Mouse (Mus musculus) thymus, postnatal 36 days (tissue): ENCODE results near the gene Msantd3.

ENCODE experiments used
- DNase-seq, 2 experiments: peaks; one replicate each; pipeline ENCODE4 v3.0.0; 2022; ENCODE audit warnings: mixed read lengths in 2 of 2

Msantd3 gene

DNA sequence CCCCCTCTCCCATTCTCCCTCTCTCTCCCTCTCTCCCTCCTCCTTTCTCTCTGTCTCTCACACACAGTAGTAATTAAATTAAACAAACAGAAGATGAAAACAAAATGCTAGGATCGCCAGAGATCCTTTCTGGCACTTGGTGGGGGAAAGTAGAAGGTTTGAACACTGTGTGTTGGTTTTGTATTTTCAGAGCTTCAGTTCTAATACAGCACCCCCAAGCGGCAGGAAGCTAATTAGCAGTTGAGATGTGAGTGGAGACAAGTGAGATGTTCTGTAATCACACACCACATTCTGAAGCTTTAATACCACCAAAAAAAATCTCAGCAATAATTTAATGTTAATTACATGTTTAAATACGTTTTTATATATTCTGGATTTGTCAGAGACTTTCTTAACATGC is 16.0 kb downstream of the Msantd3 start:
- peak; percentile 11 to 17 for DNase-seq

DNA sequence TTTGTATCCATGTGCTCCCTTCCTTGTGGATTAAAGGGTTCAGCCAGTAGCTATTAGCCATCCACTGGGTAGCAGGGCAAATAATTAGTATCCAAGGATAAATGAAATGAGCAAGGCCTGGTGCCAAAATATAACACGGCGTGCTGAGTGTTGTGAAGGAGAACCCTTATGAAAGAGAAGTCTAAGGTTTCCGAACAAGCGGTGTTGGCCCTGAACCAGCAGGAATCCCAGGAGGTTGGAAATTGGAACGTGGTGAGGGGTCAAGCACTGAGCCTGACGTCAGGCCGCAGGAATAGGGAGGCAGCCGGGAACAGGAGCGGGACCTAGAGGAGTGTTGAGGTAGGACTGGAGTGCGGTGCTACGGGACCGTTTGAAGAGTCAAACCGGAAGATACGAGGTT is 19.9 kb downstream of the Msantd3 start:
- no peak for DNase-seq

DNA sequence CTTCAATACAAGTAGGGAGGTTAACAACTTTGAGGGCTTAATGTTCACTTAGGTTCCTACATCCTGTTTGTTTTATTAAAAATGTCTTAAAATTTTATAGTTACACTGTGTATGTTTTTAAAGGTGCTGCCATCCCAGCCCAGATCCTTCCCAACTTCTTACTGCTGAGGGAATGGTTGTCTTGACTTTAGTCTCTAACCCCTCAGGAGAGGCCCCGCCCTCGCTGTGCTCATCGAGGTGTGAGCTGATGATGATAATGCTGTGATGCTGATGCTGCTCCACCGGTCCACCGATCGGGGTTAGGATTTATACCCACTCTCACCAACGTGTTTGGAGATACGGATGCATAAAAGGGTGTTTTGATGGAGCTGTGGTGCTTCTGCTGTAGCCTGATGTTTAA is 22.1 kb downstream of the Msantd3 start:
- no peak for DNase-seq

DNA sequence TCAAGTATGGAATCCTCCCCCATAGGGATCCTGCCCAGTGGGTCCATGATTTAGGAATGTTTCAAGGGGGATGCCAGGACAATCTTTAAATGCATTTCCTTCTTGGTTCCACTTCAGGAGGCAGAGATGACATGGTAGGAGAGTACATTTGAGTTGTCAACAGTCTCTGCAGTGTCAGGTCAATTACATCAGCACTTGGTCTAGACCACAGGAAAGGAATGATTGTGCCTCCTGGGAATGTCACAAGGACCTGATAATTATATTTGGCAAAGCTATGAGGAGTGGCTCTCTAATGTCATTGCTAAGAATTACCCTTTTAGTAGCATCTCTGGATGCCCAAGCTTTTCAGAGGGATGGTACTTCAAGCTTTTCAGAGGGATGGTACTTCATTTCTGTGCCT is 25.2 kb downstream of the Msantd3 start:
- no peak for DNase-seq

DNA sequence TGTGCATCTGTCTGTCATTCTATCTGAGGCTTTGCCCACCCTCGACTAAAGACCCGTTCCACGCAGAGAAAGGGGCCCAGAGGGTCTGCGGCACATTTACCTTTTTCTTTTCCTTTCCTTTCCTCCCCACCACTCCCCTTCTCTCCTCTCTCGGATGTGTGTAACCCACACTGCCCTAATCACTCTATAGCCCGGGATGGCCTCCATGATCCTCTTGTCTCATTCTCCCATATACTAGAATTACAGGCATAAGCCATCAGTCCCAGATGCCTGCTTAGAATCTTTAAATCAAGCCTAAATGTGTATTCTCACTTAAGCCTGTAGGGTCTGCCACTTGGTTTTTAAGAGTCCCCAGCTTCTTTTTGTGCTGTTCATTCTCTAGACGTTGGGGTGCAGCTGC is 36.6 kb downstream of the Msantd3 start:
- DNase-seq = no peak

DNA sequence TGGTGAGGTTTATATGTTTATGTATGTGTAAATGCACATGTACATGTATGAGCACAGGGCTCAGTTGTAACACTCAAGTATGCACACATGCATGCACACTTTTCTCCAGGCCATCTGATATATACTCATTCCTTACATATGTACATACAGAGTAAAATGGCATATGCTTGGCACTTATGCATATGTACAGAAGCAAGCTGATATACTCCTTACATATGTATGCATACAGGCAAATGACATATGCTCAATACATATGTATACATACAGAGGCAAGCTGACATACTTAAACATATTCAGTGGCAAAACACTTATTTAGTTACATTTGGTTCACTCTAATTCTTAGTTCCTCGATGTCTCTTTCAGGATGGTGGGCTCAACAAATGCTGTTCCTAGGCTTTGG is 38.1 kb downstream of the Msantd3 start:
- DNase-seq = no peak

DNA sequence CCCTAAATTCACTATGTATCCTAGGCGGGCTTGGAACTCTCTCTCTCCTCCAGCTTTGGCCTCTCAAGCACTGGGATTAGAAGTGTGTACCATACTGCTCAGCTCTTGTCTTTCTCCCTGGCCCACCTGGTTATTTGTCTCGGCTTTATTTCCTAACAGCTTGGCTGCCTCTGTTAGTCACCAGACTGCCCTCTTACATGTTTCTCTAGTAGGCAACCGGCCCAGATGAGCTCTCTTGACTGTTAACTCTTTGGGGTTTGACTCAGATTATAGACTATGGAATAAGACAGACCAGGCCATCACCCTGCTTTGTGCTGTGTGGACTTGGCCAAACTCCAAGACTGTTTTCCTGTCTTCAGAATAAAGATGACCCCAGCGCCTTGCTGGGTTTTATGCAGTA is 38.7 kb downstream of the Msantd3 start:
- DNase-seq = no peak

DNA sequence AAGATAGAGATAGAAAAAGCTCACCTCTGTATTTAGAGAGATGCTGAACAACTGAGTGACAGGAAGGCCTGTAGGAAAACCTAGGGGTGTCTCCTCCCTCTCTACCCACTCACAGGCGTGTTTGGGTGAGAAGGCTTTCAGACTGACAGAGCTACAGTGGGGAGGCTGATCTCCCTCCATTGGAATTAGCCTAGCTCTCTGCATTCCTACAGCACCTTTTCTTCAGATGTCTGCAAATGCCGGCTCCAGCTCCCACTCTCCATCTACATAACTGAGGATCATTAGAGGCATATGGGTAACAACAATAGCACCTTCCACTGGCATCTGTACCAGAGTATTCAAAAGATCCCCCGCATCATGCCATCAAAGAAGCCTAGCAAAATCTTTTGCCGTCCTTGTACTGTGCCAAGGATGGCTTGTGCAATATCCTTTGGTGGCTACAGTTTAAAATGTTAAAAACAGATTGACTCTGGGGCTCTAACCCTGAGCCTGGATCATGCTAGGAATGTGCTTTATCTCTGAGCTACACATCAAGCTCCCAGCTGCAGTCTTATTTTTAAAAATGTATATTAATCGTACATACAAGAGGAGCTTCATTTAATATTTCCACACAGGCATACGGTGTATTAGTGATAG is 39.9 kb downstream of the Msantd3 start:
- no peak for DNase-seq

DNA sequence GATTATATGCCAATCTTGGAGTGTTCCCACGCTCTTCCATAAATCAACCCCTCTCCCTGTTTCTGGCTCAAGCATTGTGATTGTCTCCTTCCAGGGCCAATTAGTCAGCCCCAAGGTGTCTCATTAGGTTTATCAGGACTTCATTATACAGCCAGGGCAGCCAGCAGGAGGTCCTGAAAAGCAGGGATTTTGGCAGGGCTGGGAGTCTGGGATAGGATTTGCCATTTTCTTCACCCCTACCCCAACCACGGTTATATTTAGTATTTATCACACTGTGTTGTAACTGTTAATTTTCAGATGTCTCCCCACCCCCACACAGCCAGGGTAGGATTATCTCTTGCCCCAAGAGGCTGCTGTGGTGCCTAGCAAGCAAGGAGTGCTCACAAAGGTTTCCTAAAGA is 41.5 kb downstream of the Msantd3 start:
- no peak for DNase-seq

DNA sequence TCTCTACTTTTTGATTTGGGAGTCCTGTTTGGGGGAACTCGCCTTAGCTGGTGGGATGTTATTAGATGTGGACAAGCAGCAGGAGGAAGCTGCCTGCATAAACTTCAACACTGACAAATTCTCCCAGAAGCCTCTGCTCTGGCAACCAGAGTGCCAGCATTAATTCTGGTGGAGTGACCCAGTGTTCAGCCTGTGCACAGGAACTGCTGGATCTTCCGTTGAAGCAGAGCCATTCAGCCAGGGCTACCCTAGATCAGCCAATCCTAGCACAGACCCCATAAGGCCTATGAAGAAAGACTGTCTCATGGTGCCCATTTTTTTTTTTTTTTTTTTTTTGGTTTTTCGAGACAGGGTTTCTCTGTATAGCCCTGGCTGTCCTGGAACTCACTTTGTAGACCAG is 42.3 kb downstream of the Msantd3 start:
- DNase-seq = no peak

DNA sequence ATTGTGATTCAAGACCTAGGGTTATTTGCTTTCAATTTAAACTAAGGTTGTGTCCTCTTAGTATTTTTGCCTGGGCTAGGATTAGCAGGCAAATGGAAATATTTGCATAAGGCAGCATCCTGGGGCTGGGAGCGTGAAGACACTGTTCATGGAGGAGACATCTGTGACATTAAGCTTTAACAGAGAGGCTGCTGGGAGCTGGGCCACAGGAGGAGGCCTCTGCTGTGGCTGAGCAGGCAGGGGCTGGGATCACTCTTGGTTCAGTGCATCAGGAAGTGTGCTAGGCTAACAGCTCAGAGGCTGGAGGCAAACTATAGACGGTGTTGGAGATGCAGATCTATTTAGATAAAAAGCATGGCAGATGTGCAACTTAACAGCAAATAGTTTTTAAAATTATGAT is 43.2 kb downstream of the Msantd3 start:
- no peak for DNase-seq

DNA sequence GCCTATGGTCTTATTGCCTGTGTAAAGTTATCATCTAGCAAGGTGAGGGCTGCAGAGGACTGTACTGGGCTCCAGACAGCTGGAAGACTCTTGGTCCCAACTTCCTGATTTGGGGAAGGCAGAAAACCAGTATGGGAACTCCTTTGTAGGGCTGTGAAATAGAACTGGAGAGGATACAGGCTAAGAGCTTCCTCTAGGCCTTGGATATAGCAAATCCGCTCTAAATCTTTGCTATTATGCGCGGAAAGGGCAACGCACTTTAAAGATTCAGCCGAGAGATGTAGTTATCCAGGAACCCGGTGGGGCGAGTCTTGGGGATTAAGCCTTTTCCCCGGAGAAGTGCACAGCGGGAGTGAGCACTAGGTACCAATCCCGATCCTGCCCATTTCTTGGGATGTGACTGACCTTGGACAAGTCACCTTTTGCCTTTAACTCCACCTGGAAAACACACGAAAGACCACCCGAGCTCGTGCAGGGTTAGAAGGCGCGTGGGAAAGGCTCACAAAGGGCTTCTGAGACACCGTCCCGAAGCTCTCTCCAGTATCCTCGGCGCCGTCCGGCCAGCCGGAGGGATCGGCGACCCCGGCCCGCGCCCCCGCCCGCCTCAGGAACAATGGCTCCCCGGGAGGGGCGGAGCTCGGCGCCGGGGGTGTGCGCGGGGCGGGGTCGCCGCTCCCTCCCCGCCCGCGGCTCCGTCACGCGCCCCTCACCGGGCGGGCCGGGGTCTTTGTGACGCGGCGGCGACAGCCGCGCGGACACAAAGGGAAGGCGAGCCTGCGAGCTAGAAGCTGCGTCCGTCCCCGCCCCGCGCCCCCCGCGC is 44.9 kb downstream of the Msantd3 start, which contains the start of gene Tmeff1:
TSS of gene Tmeff1 (plus strand) at position 754 of the 820 bp plus-strand sequence.
- DNase-seq = peak in 1 of 2 experiments; percentile 6

DNA sequence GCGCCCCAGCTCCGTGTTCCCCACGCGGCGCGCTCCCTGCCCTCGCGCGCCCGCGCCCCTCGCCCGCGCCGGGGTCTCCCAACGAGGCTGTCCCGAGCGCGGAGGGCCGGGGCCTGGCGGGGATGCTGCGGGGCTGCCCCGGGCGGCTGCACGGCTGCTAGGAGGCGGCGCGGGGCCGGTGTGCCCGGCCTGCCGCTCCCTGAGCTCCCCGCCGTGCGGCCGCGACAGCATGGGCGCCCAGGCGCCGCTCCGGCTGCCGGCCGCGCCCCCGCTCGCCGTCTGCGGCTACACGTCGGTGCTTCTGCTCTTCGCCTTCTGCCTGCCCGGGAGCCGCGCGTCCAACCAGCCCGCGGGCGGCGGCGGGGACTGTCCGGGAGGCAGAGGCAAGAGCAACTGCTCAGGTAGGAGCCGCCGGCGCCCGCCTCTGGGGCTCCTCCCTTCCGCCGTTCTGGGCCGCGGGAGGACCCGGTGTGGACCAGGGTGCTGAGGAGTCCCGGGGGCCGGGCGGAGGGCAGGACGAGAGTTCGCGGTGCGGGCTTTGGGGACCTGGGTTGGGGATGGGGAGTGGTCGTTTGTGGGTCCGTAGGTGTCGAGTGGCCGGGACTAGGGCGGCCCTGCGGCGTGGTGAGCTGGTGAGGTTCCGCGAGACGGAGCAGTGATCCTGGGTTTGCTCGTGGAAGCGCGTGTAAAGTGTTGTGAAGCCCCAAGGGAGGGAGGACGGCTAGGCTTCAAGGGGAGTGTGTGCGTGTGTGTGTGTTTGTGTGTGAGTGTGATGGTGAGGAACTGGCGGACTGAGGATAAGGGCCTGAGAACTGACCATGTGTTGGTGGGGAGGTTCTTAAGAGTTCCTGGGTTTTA is 45.7 kb downstream of the Msantd3 start:
- DNase-seq = peak in 1 of 2 experiments; percentile 10

DNA sequence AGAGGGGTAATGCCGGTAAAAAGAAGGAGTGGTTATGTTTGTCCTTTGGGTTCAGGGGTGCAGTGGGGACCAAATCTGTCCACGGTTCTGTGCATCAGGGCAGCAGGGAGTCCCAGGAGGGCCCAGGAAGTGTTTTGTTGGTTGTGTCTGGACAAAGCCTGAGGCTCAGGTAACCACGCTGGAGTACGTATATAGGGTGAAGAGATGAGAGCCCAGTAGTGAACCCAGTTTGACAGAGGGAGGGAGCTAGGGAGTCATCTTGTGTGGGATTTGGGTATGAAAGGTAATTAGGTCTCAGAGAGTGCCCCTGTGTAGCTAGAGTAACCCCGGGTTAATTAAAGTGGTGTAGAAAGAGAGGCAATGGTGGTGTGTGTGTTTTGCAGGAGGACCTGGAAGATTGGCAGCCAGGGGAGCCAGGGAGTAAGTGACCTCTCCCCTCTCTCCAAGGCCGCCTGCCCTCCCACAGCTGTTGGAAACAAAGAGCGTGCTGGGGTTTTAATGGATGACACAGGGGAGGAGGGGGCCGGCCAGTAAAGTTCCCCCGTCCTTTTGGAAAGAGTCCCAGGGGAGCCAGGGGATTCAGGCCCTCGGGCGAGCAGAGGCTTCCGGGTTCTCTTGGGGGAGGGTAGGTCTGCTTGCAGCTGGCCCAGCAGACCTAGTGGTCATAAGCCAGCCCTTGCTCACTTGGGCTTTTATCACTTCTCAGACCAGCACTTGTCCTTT is 46.5 kb downstream of the Msantd3 start:
- DNase-seq = no peak

DNA sequence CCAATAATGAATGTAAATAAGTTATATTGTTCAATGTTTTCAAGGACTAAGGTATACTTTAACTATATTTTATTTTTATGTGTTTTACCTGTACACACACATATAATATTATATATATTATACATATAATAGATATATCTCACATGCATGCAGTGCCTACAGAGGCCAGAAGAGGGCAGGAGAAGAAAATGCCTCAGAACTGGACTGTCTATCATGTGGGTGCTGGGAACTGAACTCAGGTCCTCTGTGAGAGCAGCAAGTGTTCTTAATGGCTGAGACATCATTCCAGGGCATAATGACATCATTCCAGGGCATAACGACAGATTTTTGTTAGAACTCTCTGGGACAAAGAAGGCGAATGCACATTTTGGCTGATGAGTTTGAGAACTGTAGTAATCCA is 47.8 kb downstream of the Msantd3 start:
- DNase-seq = no peak

DNA sequence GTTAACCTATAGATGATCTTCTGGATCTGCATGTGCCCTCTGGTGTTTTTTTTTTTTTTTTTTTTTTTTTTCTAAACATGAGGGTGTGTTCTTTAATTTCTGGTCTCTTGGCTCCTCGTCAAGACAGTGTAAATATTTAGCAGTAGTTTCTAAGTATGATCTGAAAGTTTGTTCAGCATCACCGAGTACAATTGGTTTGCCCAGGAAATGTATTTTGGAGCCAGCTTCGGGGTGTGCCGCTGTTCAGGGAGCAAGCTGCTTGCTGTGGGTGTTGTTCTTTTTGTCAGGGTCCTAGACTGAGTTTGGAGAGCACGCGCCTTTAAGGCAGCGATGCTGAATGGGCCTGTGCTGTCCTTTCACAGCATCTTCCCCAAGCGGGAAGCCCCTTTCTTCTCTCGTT is 48.8 kb downstream of the Msantd3 start:
- no peak for DNase-seq

DNA sequence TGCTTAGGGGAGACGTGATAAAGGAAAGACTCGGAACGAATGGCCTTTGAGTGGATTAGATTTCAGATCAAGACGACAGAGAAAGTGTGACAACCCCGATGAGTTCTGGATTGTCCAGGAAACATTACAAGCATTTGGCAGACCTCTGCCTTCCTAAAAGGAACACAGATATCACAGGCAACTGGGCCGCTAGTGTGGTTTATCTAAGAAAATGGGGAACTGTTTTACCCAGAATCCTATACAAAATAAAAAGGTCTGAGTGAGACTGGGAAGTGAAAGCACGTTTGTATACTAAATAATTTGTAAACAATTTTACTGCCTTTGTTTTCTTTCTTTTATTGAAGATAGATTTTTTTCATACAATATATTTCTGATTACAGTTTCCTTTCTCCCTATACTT is 51.1 kb downstream of the Msantd3 start:
- DNase-seq = no peak

DNA sequence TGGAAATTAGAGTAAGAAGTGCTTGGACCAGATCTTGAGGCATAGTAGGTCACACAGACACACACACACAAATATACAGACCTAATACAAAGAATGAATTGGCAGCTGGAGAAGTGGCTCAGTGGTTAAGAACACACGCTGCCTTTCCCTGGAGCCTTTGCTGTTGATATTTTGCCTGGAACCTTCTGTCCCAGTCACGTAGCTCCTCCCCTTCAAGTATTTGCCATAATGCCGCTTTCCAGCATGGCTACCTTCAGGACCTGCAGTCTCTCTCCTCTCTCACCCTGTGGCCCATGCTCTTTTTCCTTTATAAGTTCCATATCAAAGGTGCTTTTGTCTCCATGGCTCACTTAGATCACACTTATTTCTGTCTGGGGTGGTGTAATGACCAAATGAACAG is 51.7 kb downstream of the Msantd3 start:
- no peak for DNase-seq

DNA sequence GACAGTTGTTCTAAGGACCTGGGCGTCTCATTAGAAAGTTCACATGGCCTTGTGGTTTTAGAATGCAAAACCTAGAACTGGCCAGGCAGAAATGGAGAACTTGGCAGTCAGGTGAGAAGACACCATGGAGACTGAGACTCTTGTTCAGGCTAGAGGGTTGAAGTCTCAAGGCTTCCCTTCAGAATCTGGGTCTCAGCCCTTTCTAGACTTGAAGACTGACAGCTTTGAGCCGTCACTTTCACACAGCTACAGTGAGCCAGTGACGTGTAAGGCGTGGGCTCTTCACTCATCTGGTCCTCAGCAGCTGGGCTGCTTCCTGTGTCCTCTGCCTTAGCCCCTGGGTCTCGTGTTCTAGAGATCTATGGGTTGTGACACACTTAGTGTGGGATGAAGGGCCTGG is 52.6 kb downstream of the Msantd3 start:
- DNase-seq = no peak

DNA sequence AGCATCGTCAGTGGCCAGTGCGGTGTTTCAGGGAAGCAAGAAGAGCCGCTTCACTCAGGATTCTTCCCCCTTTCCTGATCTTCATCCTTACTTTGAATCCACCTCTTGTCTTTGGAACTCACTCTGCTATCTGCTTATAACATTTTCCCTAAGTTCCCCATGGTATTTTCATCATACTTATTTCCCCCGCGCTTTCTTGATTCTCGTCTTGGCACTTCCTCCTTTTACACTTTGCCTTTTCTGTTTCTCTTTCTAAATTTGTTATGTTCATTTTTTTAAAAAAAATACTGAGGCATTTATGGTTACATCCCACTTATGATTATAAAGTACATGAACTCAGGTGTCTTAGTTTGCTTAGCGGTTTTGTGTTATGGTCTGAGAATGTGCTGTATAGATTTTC is 53.1 kb downstream of the Msantd3 start:
- no peak for DNase-seq

DNA sequence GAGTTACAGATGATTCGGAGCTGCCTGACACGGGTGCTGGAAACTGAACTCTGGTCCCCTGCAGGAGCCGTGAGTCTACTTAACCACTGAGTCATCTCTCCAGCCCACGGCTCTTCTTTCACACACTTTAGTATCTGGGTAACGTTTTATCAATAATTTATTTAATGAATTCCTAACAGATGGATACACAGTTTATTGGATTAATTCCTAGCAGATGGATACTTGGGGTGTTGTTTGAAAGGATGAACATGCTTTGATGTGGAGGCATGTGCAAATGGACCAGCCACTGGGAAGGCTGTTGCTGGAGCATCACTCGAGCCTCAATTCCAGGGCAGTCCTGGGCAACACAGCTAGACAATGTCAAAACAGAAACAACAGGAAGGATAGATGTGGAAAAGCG is 56.4 kb downstream of the Msantd3 start:
- no peak for DNase-seq

DNA sequence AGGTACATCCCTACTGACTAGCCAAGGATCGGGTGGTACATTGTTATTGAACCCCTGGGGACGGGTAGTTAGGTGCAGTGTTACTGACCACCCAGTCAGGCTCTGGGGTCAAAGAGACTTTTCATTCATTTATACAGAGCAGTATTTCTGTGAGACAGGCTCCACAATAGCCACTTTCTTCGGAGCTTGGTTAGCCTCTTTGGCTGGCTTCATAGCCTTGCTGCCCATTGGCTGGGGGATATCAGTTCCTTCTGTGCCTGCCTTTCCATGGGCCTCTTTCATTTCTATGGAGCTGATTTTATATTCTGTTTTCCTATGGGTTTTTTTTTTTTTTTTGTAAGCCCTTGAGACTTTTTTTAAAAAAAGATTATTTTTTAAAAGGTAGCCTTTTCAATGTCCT is 65.9 kb downstream of the Msantd3 start:
- DNase-seq = no peak

DNA sequence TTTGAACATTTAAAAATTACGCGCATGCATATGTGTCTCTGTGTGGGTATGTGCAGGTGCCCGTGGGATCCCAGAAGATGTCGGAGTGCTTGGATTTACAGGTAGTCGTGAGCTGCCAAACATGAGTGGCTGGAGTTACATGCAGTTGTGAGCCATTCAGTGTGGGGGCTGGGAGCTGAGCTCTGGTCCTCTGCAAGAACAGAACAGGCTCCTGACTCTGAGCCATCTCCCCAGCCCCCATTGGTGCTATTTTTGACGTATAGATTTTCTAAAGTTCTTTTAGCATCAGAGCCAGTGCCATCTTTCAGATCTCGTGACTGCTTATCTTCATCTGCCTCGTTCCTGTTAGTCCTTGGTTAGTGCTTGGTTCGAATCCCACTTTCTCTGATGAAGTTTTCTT is 69.8 kb downstream of the Msantd3 start:
- DNase-seq = no peak
